ENCODE assay signal across 18 mouse cellular contexts in the genomic region with DNA sequence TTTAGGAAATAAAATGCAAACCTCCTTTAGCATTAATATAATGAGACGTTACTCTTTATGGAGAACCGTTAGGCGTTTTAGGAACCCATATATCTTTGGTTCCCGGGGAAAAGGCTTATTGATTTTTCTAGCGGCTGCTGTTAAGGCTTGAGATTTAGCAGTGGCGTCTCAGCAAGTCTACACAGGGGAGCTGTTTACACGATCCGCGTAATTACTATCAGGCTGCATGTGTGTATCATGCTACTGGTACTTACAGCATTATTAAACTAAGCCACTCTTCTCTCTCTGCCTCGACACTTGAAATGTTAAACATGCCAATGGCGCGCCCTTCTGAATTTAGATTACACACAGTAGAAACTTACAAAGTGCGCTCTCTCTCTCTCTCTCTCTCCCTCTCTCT. TPM values are rescaled to one million over a fixed set of nuclear protein-coding genes. Genes with fewer than 3 reads are reported as not detected.
A peak's percentile ranks its signal among the peaks of the same experiment; 100 is the strongest.
DNase-seq lines count a peak whose midpoint lies in the region; ATAC-seq and TF ChIP-seq lines count a peak whose summit lies in the region.
"Had no signal": no experiment of that assay in that cellular context is flagged by ENCODE, and none has a peak within 500 bp of the region (broad histone marks: within the 10 kb centered on the region; RNA-seq: fewer than 3 reads in every experiment).

No protein-coding gene starts in this region.

- no peaks in the 10 kb centered on the region for H3K36me3 ChIP-seq in liver, postnatal 0 days (replicated peaks; ENCODE audit: insufficient read depth, low read length)
- no peaks in the 10 kb centered on the region for H3K36me3 ChIP-seq in neural tube, embryonic 13.5 days
- no peaks in the 10 kb centered on the region for H3K36me3 ChIP-seq in neural tube, embryonic 14.5 days (ENCODE audit: control insufficient read depth, insufficient read depth, low read length)
- H3K36me3 ChIP-seq: embryonic facial prominence, embryonic 12.5 days; heart, embryonic 15.5 days had no signal

- ATAC-seq in liver, postnatal 0 days, result no peak
- peak; percentile 86 for ATAC-seq in neural tube, embryonic 13.5 days (ENCODE audit: low read depth)
- peak; percentile 83 for ATAC-seq in neural tube, embryonic 14.5 days (ENCODE audit: low read depth)
- ATAC-seq: forebrain, embryonic 16.5 days had no signal

- 70% methylated on average over 13 of the region's 13 CpGs for WGBS in liver, postnatal 0 days (ENCODE audit: insufficient replicate concordance)
- 52% methylated on average over 13 of the region's 13 CpGs for WGBS in neural tube, embryonic 13.5 days
- 41% methylated on average over 13 of the region's 13 CpGs for WGBS in neural tube, embryonic 14.5 days

- peak overlapping the region; percentile 49 for H3K4me2 ChIP-seq in liver, postnatal 0 days (ENCODE audit: low read depth, low read length)
- peak overlapping the region; percentile 24 for H3K4me2 ChIP-seq in neural tube, embryonic 13.5 days
- peak overlapping the region; percentile 1; the same call in 1 of the 2 replicates for H3K4me2 ChIP-seq in neural tube, embryonic 14.5 days (ENCODE audit: low read depth, low read length)
- H3K4me2 ChIP-seq: embryonic facial prominence, embryonic 12.5 days; heart, embryonic 11.5 days; heart, embryonic 15.5 days had no signal

- H3K27me3 ChIP-seq in liver, postnatal 0 days (ENCODE audit: insufficient read depth, low read length), result no peaks in the 10 kb centered on the region
- H3K27me3 ChIP-seq in neural tube, embryonic 13.5 days, result no peaks in the 10 kb centered on the region
- H3K27me3 ChIP-seq in neural tube, embryonic 14.5 days (ENCODE audit: control insufficient read depth, insufficient read depth, low read length), result no peaks in the 10 kb centered on the region
- H3K27me3 ChIP-seq: embryonic facial prominence, embryonic 12.5 days; heart, embryonic 15.5 days had no signal

- no peak overlapping the region for H3K27ac ChIP-seq in liver, postnatal 0 days (ENCODE audit: low read depth)
- peak overlapping the region; percentile 72 for H3K27ac ChIP-seq in neural tube, embryonic 13.5 days (replicated peaks)
- H3K27ac ChIP-seq in neural tube, embryonic 14.5 days (ENCODE audit: low read depth, low read length), result peak overlapping the region; percentile 34
- H3K27ac ChIP-seq: embryonic facial prominence, embryonic 12.5 days; heart, adult 2 months; heart, embryonic 15.5 days had no signal

- no peaks in the 10 kb centered on the region for H3K9me3 ChIP-seq in liver, postnatal 0 days (ENCODE audit: low read length)
- H3K9me3 ChIP-seq in neural tube, embryonic 13.5 days, result no peaks in the 10 kb centered on the region
- no peaks in the 10 kb centered on the region for H3K9me3 ChIP-seq in neural tube, embryonic 14.5 days (ENCODE audit: control insufficient read depth, low read length)
- H3K9me3 ChIP-seq: embryonic facial prominence, embryonic 12.5 days; heart, embryonic 15.5 days had no signal

- no peak for TF ChIP-seq CTCF in liver, postnatal 0 days (IDR thresholded peaks at IDR 0.05; ENCODE audit: low read depth)

- H3K9ac ChIP-seq in liver, postnatal 0 days (replicated peaks), result no peak overlapping the region
- no peak overlapping the region for H3K9ac ChIP-seq in neural tube, embryonic 13.5 days
- H3K9ac ChIP-seq in neural tube, embryonic 14.5 days (replicated peaks; ENCODE audit: low read depth, low read length), result no peak overlapping the region
- H3K9ac ChIP-seq: embryonic facial prominence, embryonic 12.5 days; heart, embryonic 15.5 days had no signal

- H3K4me1 ChIP-seq in liver, postnatal 0 days (ENCODE audit: insufficient read depth), result no peaks in the 10 kb centered on the region
- H3K4me1 ChIP-seq in neural tube, embryonic 13.5 days (replicated peaks), result peaks cover 21% of the 10 kb centered on the region
- no peaks in the 10 kb centered on the region for H3K4me1 ChIP-seq in neural tube, embryonic 14.5 days (ENCODE audit: control insufficient read depth, insufficient read depth, low read length)
- H3K4me1 ChIP-seq: embryonic facial prominence, embryonic 12.5 days; heart, embryonic 15.5 days had no signal

- TF ChIP-seq EP300 in liver, postnatal 0 days (IDR thresholded peaks at IDR 0.05; ENCODE audit: low read depth), result no peak

- no peak overlapping the region for H3K4me3 ChIP-seq in liver, postnatal 0 days (ENCODE audit: low read depth, low read length)
- no peak overlapping the region for H3K4me3 ChIP-seq in neural tube, embryonic 13.5 days
- no peak overlapping the region for H3K4me3 ChIP-seq in neural tube, embryonic 14.5 days (ENCODE audit: low read depth, low read length)
- H3K4me3 ChIP-seq: embryonic facial prominence, embryonic 12.5 days; heart, adult 2 months; heart, embryonic 15.5 days had no signal

- no peak for DNase-seq in liver, postnatal 0 days
- DNase-seq in liver, result no peak
- DNase-seq in neural tube, embryonic 10.5 days (ENCODE audit: extremely low spot score, low spot score), result no peak
- no peak for DNase-seq in adrenal gland, adult 18-20 months (ENCODE audit: low spot score in 2 of 2)
- DNase-seq: adrenal gland, adult 8-10 months; adrenal gland, postnatal 36 days; cerebellum, adult 11-12 months; cerebellum, adult 9-10 months; cerebellum, postnatal 25 days; gastrocnemius, postnatal 10 days; heart, adult 2 months; heart, postnatal 14 days had no signal

RNA-seq across cellular contexts. Expression of gene Rps29, which starts 8.9 kb away (rescaled TPM):
- polyA plus RNA-seq in liver, postnatal 0 days (2015; fragmentation: Nextera tagmentation; extraction: Ambion mirVana), result 1,274 and 1,279 TPM in 2 replicates
- polyA plus RNA-seq in neural tube, embryonic 13.5 days (2015; fragmentation: Nextera tagmentation; extraction: Ambion mirVana), result 1,017 and 1,154 TPM in 2 replicates
- polyA plus RNA-seq in neural tube, embryonic 14.5 days (2014; fragmentation: Nextera tagmentation; extraction: Ambion mirVana), result 997 and 1,030 TPM in 2 replicates
- 1,000 to 10,000 TPM; 1,279 to 1,338 TPM for total RNA-seq in adrenal gland, adult 18-20 months (2021)

RNA-seq across cellular contexts. Expression of gene Lrr1, which starts 18.6 kb away (rescaled TPM):
- polyA plus RNA-seq in liver, postnatal 0 days (2015; fragmentation: Nextera tagmentation; extraction: Ambion mirVana), result 8.8 and 9.6 TPM in 2 replicates
- 5.1 and 6.0 TPM in 2 replicates for polyA plus RNA-seq in neural tube, embryonic 13.5 days (2015; fragmentation: Nextera tagmentation; extraction: Ambion mirVana)
- polyA plus RNA-seq in neural tube, embryonic 14.5 days (2014; fragmentation: Nextera tagmentation; extraction: Ambion mirVana), result 1.6 and 1.8 TPM in 2 replicates
- not detected for total RNA-seq in adrenal gland, adult 18-20 months (2021)
- total RNA-seq: adrenal gland, adult 8-10 months; heart, adult 2 months had no signal
- polyA plus RNA-seq: heart, adult 2 months had no signal

RNA-seq across cellular contexts. Expression of gene Rpl36al, which starts 33.8 kb away (rescaled TPM):
- 543 and 555 TPM in 2 replicates for polyA plus RNA-seq in liver, postnatal 0 days (2015; fragmentation: Nextera tagmentation; extraction: Ambion mirVana)
- polyA plus RNA-seq in neural tube, embryonic 13.5 days (2015; fragmentation: Nextera tagmentation; extraction: Ambion mirVana), result 422 and 474 TPM in 2 replicates
- polyA plus RNA-seq in neural tube, embryonic 14.5 days (2014; fragmentation: Nextera tagmentation; extraction: Ambion mirVana), result 381 and 387 TPM in 2 replicates
- total RNA-seq in adrenal gland, adult 18-20 months (2021), result 100 to 1,000 TPM; 505 to 610 TPM

RNA-seq across cellular contexts. Expression of gene Mgat2, which starts 33.9 kb away (rescaled TPM):
- polyA plus RNA-seq in liver, postnatal 0 days (2015; fragmentation: Nextera tagmentation; extraction: Ambion mirVana), result 23.1 and 25.0 TPM in 2 replicates
- polyA plus RNA-seq in neural tube, embryonic 13.5 days (2015; fragmentation: Nextera tagmentation; extraction: Ambion mirVana), result 38.5 and 42.2 TPM in 2 replicates
- 36.8 and 40.5 TPM in 2 replicates for polyA plus RNA-seq in neural tube, embryonic 14.5 days (2014; fragmentation: Nextera tagmentation; extraction: Ambion mirVana)
- total RNA-seq in adrenal gland, adult 18-20 months (2021), result 10 to 100 TPM; 43.1 to 62.8 TPM

RNA-seq across cellular contexts. Expression of gene Gm49383, which starts 46.9 kb away (rescaled TPM):
- 9.1 and 10.2 TPM in 2 replicates for polyA plus RNA-seq in liver, postnatal 0 days (2015; fragmentation: Nextera tagmentation; extraction: Ambion mirVana)
- 18.1 and 18.2 TPM in 2 replicates for polyA plus RNA-seq in neural tube, embryonic 13.5 days (2015; fragmentation: Nextera tagmentation; extraction: Ambion mirVana)
- 9.9 and 11.8 TPM in 2 replicates for polyA plus RNA-seq in neural tube, embryonic 14.5 days (2014; fragmentation: Nextera tagmentation; extraction: Ambion mirVana)
- 1 to 10 TPM; 3.3 to 4.5 TPM for total RNA-seq in adrenal gland, adult 18-20 months (2021)
